Mouse (Mus musculus): ENCODE measurements at regions not wholly inside any gene's neighbourhood (a gene's known extent, or its start where the extent isn't known, plus 50 kb on each side); places are given as distances from the start of the nearest gene placed in this dataset.

- TF ChIP-seq CTCF (IDR thresholded peaks at IDR 0.05; ENCODE audit: low read depth, low read length) (no peak), POLR2A (IDR thresholded peaks at IDR 0.05; ENCODE audit: insufficient read depth, low read length) (no peak)
These were observed 146.9 kb upstream of the Nabp1 start for GRCm38 (mm10) chr1:51625079-51625478.

All from ES-Bruce4 (cell line).